Mouse (Mus musculus): ENCODE data around the gene Olfr713. TPM values are rescaled to one million over a fixed set of nuclear protein-coding genes. Genes with fewer than 3 reads are reported as not detected.

Gene Olfr713
- polyA plus RNA-seq, 1 experiment: not detected

GRCm38 (mm10) chr7:107070681-107071080 is 39.7 kb downstream of the Olfr713 start, which contains the start of gene Olfr714:
TSS of gene Olfr714 (plus strand) at chr7:107070981.
- H3K9me3 ChIP-seq: peaks cover 21% of the 10 kb centered on the region
- no peak within 1 kb of the TSS for H3K4me3 ChIP-seq (replicated peaks)
- no peaks in the 10 kb centered on the region for H3K27me3 ChIP-seq (replicated peaks)
- no peaks in the 10 kb centered on the region for H3K36me3 ChIP-seq (replicated peaks; ENCODE audit: low read length)
- no peaks in the 10 kb centered on the region for H3K4me1 ChIP-seq
- TF ChIP-seq FLI1 (IDR thresholded peaks at IDR 0.05; ENCODE audit: low read length) (no peak), GATA1 (IDR thresholded peaks at IDR 0.05; ENCODE audit: borderline replicate concordance, low read length) (no peak)

Other genes starting within 250 kb of the Olfr713 start
- gene Olfr699, start 238.0 kb upstream of the Olfr713 start, polyA plus RNA-seq (2012; ENCODE audit: insufficient read depth, low replicate concordance): not detected in 2 replicates
- gene Olfr700, start 222.3 kb upstream of the Olfr713 start, polyA plus RNA-seq (2012; ENCODE audit: insufficient read depth, low replicate concordance): not detected in 2 replicates
- not detected in 2 replicates for gene Olfr701, start 217.0 kb upstream of the Olfr713 start, polyA plus RNA-seq (2012; ENCODE audit: insufficient read depth, low replicate concordance)
- not detected in 2 replicates for gene Olfr702, start 197.3 kb upstream of the Olfr713 start, polyA plus RNA-seq (2012; ENCODE audit: insufficient read depth, low replicate concordance)
- gene Olfr703, start 187.8 kb upstream of the Olfr713 start, polyA plus RNA-seq (2012; ENCODE audit: insufficient read depth, low replicate concordance): 0.58 TPM in 1 of 2 replicates, not detected in the other
- gene Olfr704, start 168.0 kb upstream of the Olfr713 start, polyA plus RNA-seq (2012; ENCODE audit: insufficient read depth, low replicate concordance): not detected in 2 replicates
- not detected in 2 replicates for gene Olfr705, start 154.3 kb upstream of the Olfr713 start, polyA plus RNA-seq (2012; ENCODE audit: insufficient read depth, low replicate concordance)
- gene Olfr706, start 143.0 kb upstream of the Olfr713 start, polyA plus RNA-seq (2012; ENCODE audit: insufficient read depth, low replicate concordance): not detected in 2 replicates
- gene Olfr707, start 129.9 kb upstream of the Olfr713 start, polyA plus RNA-seq (2012; ENCODE audit: insufficient read depth, low replicate concordance): not detected in 2 replicates
- not detected in 2 replicates for gene Olfr1532-ps1, start 123.2 kb upstream of the Olfr713 start, polyA plus RNA-seq (2012; ENCODE audit: insufficient read depth, low replicate concordance)
- not detected in 2 replicates for gene Olfr709-ps1, start 99.0 kb upstream of the Olfr713 start, polyA plus RNA-seq (2012; ENCODE audit: insufficient read depth, low replicate concordance)
- gene Olfr710, start 82.9 kb upstream of the Olfr713 start, polyA plus RNA-seq (2012; ENCODE audit: insufficient read depth, low replicate concordance): not detected in 2 replicates
- not detected in 2 replicates for gene Olfr6, start 67.2 kb upstream of the Olfr713 start, polyA plus RNA-seq (2012; ENCODE audit: insufficient read depth, low replicate concordance)
- gene Olfr711, start 55.7 kb upstream of the Olfr713 start, polyA plus RNA-seq (2012; ENCODE audit: insufficient read depth, low replicate concordance): not detected in 2 replicates
- gene Olfr2, start 25.1 kb upstream of the Olfr713 start, polyA plus RNA-seq (2012; ENCODE audit: insufficient read depth, low replicate concordance): 0.47 TPM in 1 of 2 replicates, not detected in the other
- not detected in 2 replicates for gene Olfr714, start 39.8 kb downstream of the Olfr713 start, polyA plus RNA-seq (2012; ENCODE audit: insufficient read depth, low replicate concordance)
- not detected in 2 replicates for gene Olfr17, start 62.0 kb downstream of the Olfr713 start, polyA plus RNA-seq (2012; ENCODE audit: insufficient read depth, low replicate concordance)
- gene Olfr715b, start 79.2 kb downstream of the Olfr713 start, polyA plus RNA-seq (2012; ENCODE audit: insufficient read depth, low replicate concordance): not detected in 2 replicates
- gene Olfr715, start 99.9 kb downstream of the Olfr713 start, polyA plus RNA-seq (2012; ENCODE audit: insufficient read depth, low replicate concordance): not detected in 2 replicates
- not detected in 2 replicates for gene Olfr716, start 107.2 kb downstream of the Olfr713 start, polyA plus RNA-seq (2012; ENCODE audit: insufficient read depth, low replicate concordance)
- gene Nlrp14, start 135.8 kb downstream of the Olfr713 start, polyA plus RNA-seq (2012; ENCODE audit: insufficient read depth, low replicate concordance): not detected in 2 replicates
- not detected in 2 replicates for gene Rbmxl2, start 178.3 kb downstream of the Olfr713 start, polyA plus RNA-seq (2012; ENCODE audit: insufficient read depth, low replicate concordance)